Mouse (Mus musculus) midbrain, postnatal 0 days (tissue): ENCODE measurements around the gene Atp5c1. TPM values are rescaled to one million over a fixed set of nuclear protein-coding genes. Genes with fewer than 3 reads are reported as not detected.

Experiments used
- ATAC-seq: fragments of 200-750 bp; cut with Nextera tagmentation; 2 replicates; pipeline ENCODE4 v1.8.0; 2017; ENCODE audit warnings: moderate number of reproducible peaks, mild to moderate bottlenecking, moderate TSS enrichment, moderate library complexity; ENCODE audit not compliant: low FRiP score
- DNase-seq: peaks from one replicate; pipeline ENCODE4 v3.0.0-alpha.2; 2015; ENCODE audit warnings: low spot score
- H3K27ac ChIP-seq: fragments of 300-500 bp; sonication (generic); 2 replicates; pipeline ENCODE4 v1.5.1; 2014; ENCODE audit warnings: low read depth, mild to moderate bottlenecking, low read length, mixed read lengths
- H3K27me3 ChIP-seq: fragments of 300-500 bp; sonication (generic); 2 replicates; pipeline ENCODE4 v1.6.1; 2014; ENCODE audit warnings: low read length, control low read depth, mixed read lengths; ENCODE audit not compliant: insufficient read depth
- H3K36me3 ChIP-seq: fragments of 300-500 bp; sonication (generic); 2 replicates; pipeline ENCODE4 v1.6.1; 2014; ENCODE audit warnings: low read length, control low read depth, mixed read lengths; ENCODE audit not compliant: insufficient read depth
- H3K4me1 ChIP-seq: fragments of 300-500 bp; sonication (generic); 2 replicates; pipeline ENCODE4 v1.6.1; 2014; ENCODE audit warnings: mild to moderate bottlenecking, control low read depth, antibody characterized with exemption, low read length, mixed read lengths; ENCODE audit not compliant: insufficient read depth
- H3K4me2 ChIP-seq: fragments of 300-500 bp; sonication (generic); 2 replicates; pipeline ENCODE4 v1.6.1; 2014; ENCODE audit warnings: low read depth, mild to moderate bottlenecking, low read length, mixed read lengths; ENCODE audit not compliant: poor library complexity, severe bottlenecking
- H3K4me3 ChIP-seq: fragments of 300-500 bp; sonication (generic); 2 replicates; pipeline ENCODE4 v1.5.1; 2014; ENCODE audit warnings: low read depth, mild to moderate bottlenecking, low read length, moderate library complexity
- H3K9ac ChIP-seq: fragments of 300-500 bp; sonication (generic); replicated peaks from 2 replicates; pipeline ENCODE4 v1.6.1; 2014; ENCODE audit warnings: mild to moderate bottlenecking, low read length, moderate library complexity, mixed read lengths; ENCODE audit not compliant: poor library complexity, severe bottlenecking
- H3K9me3 ChIP-seq: fragments of 300-500 bp; sonication (generic); 2 replicates; pipeline ENCODE4 v1.6.1; 2016; ENCODE audit warnings: low read length, control low read depth
- CTCF ChIP-seq: IDR thresholded peaks from 2 replicates; pipeline ENCODE4 v1.5.1; 2016; ENCODE audit warnings: antibody characterized with exemption, mild to moderate bottlenecking
- WGBS: fragments of 180-500 bp; shearing (Covaris S2); extraction: QIAGEN DNeasy Blood & Tissue Kit; methylation state at CpG from one replicate; pipeline ENCODE4 v1.1.7; 2014; 5-methylcytosine and 5-hydroxymethylcytosine counted together
- polyA plus RNA-seq: library from polyadenylated mRNA; unstranded; fragments of >200 nt; fragmentation: Nextera tagmentation; extraction: Ambion mirVana; gene quantifications from 2 replicates; pipeline ENCODE4 v1.2.1, GENCODE M21; 2015
- total RNA-seq: library from RNA; depleted of rRNA; stranded (reverse); fragments of >200 nt; gene quantifications from 2 replicates; pipeline ENCODE4 v1.2.3, GENCODE M21; 2014

The Atp5c1 gene
- total and polyA plus RNA-seq, 2 experiments from 2014 or later, result 458 to 634 TPM

- Histone ChIP-seq H3K27ac (no peak overlapping the region), H3K27me3 (no peaks in the 10 kb centered on the region), H3K4me2 (no peak overlapping the region), H3K9me3 (no peaks in the 10 kb centered on the region), H3K36me3 (peaks cover 22% of the 10 kb centered on the region), H3K4me1 (no peaks in the 10 kb centered on the region), H3K9ac (no peak overlapping the region), H3K4me3 (no peak overlapping the region)
- DNase-seq, result no peak
- WGBS, result 85% methylated on average over 8 of the region's 8 CpGs
- no peak for TF ChIP-seq CTCF
- no peak for ATAC-seq
These were observed 7.0 kb upstream of the Atp5c1 start for GRCm38 (mm10) chr2:10087256-10087850.

- ATAC-seq, result no peak
- Histone ChIP-seq H3K36me3 (peaks cover 4% of the 10 kb centered on the region; the same call in 1 of the 2 replicates), H3K9me3 (no peaks in the 10 kb centered on the region), H3K4me1 (peaks cover 23% of the 10 kb centered on the region), H3K27me3 (no peaks in the 10 kb centered on the region), H3K4me3 (no peak overlapping the region), H3K9ac (no peak overlapping the region), H3K27ac (no peak overlapping the region), H3K4me2 (no peak overlapping the region)
- WGBS, result 95% methylated on average over 1 of the region's 1 CpGs
- DNase-seq, result no peak
- TF ChIP-seq CTCF, result no peak
These were observed 2.4 kb upstream of the Atp5c1 start for GRCm38 (mm10) chr2:10082737-10083136.

GRCm38 (mm10) chr2:10081453-10082080 is 1.3 kb upstream of the Atp5c1 start:
- Histone ChIP-seq H3K27me3 (no peaks in the 10 kb centered on the region), H3K9me3 (no peaks in the 10 kb centered on the region), H3K27ac (no peak overlapping the region), H3K9ac (0 out of 2 replicates have a peak overlapping the region, but pooled peaks have one; percentile 70), H3K4me3 (peak overlapping the region; percentile 77; the same call in 1 of the 2 replicates), H3K36me3 (no peaks in the 10 kb centered on the region), H3K4me2 (peak overlapping the region; percentile 72), H3K4me1 (peaks cover 27% of the 10 kb centered on the region)
- ATAC-seq, result no peak
- TF ChIP-seq CTCF, result no peak
- no peak for DNase-seq
- 93% methylated on average over 5 of the region's 5 CpGs for WGBS

- H3K9me3 ChIP-seq, result no peaks in the 10 kb centered on the region
- peak overlapping the region; percentile 77 for H3K4me3 ChIP-seq
- ATAC-seq, result peak; percentile 71
- peaks cover 27% of the 10 kb centered on the region for H3K4me1 ChIP-seq
- peak overlapping the region; percentile 95 for H3K27ac ChIP-seq
- no peak for TF ChIP-seq CTCF
- H3K27me3 ChIP-seq, result no peaks in the 10 kb centered on the region
- H3K9ac ChIP-seq, result peak overlapping the region; percentile 97
- H3K36me3 ChIP-seq, result no peaks in the 10 kb centered on the region
- WGBS, result under 1% methylated on average over 28 of the region's 28 CpGs
- DNase-seq, result no peak
- peak overlapping the region; percentile 72 for H3K4me2 ChIP-seq
These were observed 483 bp downstream of the Atp5c1 start for GRCm38 (mm10) chr2:10079745-10080309.

GRCm38 (mm10) chr2:10076675-10077074 is 3.6 kb downstream of the Atp5c1 start:
- Histone ChIP-seq H3K4me3 (no peak overlapping the region), H3K4me1 (peaks cover 24% of the 10 kb centered on the region), H3K9ac (no peak overlapping the region), H3K36me3 (no peaks in the 10 kb centered on the region; the same call in 1 of the 2 replicates), H3K27me3 (no peaks in the 10 kb centered on the region), H3K4me2 (no peak overlapping the region), H3K27ac (no peak overlapping the region), H3K9me3 (no peaks in the 10 kb centered on the region)
- no peak for DNase-seq
- TF ChIP-seq CTCF, result no peak
- ATAC-seq, result no peak
- WGBS, result 90% methylated on average over 8 of the region's 8 CpGs

- ATAC-seq (no peak), DNase-seq (no peak)
- Histone ChIP-seq H3K36me3 (no peaks in the 10 kb centered on the region; the same call in 1 of the 2 replicates), H3K9ac (no peak overlapping the region), H3K4me2 (no peak overlapping the region), H3K27me3 (no peaks in the 10 kb centered on the region), H3K27ac (no peak overlapping the region), H3K4me1 (peaks cover 19% of the 10 kb centered on the region), H3K4me3 (no peak overlapping the region), H3K9me3 (no peaks in the 10 kb centered on the region)
- 81% methylated on average over 7 of the region's 7 CpGs for WGBS
- TF ChIP-seq CTCF, result no peak
These were observed 5.8 kb downstream of the Atp5c1 start for GRCm38 (mm10) chr2:10074470-10074869.
